ENCODE assay signal across 9 mouse cellular contexts in genomic region chr9:55382441-55382840, GRCm38 (mm10). TPM values are rescaled to one million over a fixed set of nuclear protein-coding genes. Genes with fewer than 3 reads are reported as not detected.
A peak's percentile ranks its signal among the peaks of the same experiment; 100 is the strongest.
DNase-seq lines count a peak whose midpoint lies in the region; ATAC-seq and TF ChIP-seq lines count a peak whose summit lies in the region.
"Had no signal": no experiment of that assay in that cellular context is flagged by ENCODE, and none has a peak within 500 bp of the region (broad histone marks: within the 10 kb centered on the region; RNA-seq: fewer than 3 reads in every experiment).

No protein-coding gene starts in this region.

- no peak overlapping the region for H3K4me3 ChIP-seq in kidney, adult 2 months (ENCODE audit: insufficient read depth, low read depth, low read length)
- H3K4me3 ChIP-seq in kidney, embryonic 16.5 days (ENCODE audit: low read length): no peak overlapping the region
- H3K4me3 ChIP-seq in CH12.LX (replicated peaks in 1 of 3; ENCODE audit: low read depth in 2 of 3, low read length in 2 of 3, poor library complexity in 1 of 3): no peak overlapping the region
- H3K4me3 ChIP-seq: lung, embryonic 15.5 days had no signal

- DNase-seq in kidney, adult 2 months: peak; percentile 40
- peak; percentile 66 for DNase-seq in CH12.LX (ENCODE audit: extremely low read depth)
- DNase-seq in MN1 (ENCODE audit: low spot score): peak; percentile 25
- peak; percentile 82 to 85 for DNase-seq in cerebellum, postnatal 25 days
- peak; percentile 64 for DNase-seq in layer of hippocampus, postnatal 10 days (ENCODE audit: low spot score in 2 of 2)
- peak; percentile 71 for DNase-seq in retina, postnatal 1 day
- DNase-seq in right cerebral cortex, postnatal 36 days (ENCODE audit: low spot score in 2 of 2): no peak

- TF ChIP-seq EP300 in CH12.LX (IDR thresholded peaks at IDR 0.05; ENCODE audit: low read length): no peak

- no peaks in the 10 kb centered on the region for H3K36me3 ChIP-seq in kidney, adult 2 months (ENCODE audit: control insufficient read depth, insufficient read depth, low read length)
- no peaks in the 10 kb centered on the region for H3K36me3 ChIP-seq in kidney, embryonic 16.5 days (ENCODE audit: insufficient read depth, low read length)
- no peaks in the 10 kb centered on the region for H3K36me3 ChIP-seq in CH12.LX (replicated peaks in 1 of 2; ENCODE audit: control insufficient read depth in 1 of 2, insufficient read depth in 1 of 2, low read length in 1 of 2)
- H3K36me3 ChIP-seq: lung, embryonic 15.5 days had no signal

- H3K27me3 ChIP-seq in kidney, adult 2 months (replicated peaks; ENCODE audit: control insufficient read depth, insufficient read depth, low read length): no peaks in the 10 kb centered on the region
- H3K27me3 ChIP-seq in kidney, embryonic 16.5 days (ENCODE audit: insufficient read depth, low read length): peaks cover 11% of the 10 kb centered on the region; the same call in 1 of the 2 replicates
- H3K27me3 ChIP-seq in CH12.LX (replicated peaks): peaks cover 58% of the 10 kb centered on the region
- H3K27me3 ChIP-seq: lung, embryonic 15.5 days had no signal

- H3K79me2 ChIP-seq in CH12.LX (replicated peaks; ENCODE audit: control insufficient read depth, extremely low read depth, insufficient read depth, poor library complexity, severe bottlenecking): no peaks in the 10 kb centered on the region

- no peak for TF ChIP-seq POLR2A in kidney, adult 2 months (IDR thresholded peaks at IDR 0.05; ENCODE audit: low read depth, low read length)
- no peak for TF ChIP-seq POLR2A in CH12.LX (IDR thresholded peaks at IDR 0.05; ENCODE audit: low read depth, low read length)

- H3K27ac ChIP-seq in kidney, adult 2 months (ENCODE audit: insufficient read depth, low read depth, low read length): no peak overlapping the region
- H3K27ac ChIP-seq in kidney, embryonic 16.5 days (ENCODE audit: low read length): no peak overlapping the region
- no peak overlapping the region for H3K27ac ChIP-seq in CH12.LX (ENCODE audit: insufficient read depth, low read depth)
- H3K27ac ChIP-seq: lung, embryonic 15.5 days had no signal

- TF ChIP-seq RAD21 in CH12.LX (IDR thresholded peaks at IDR 0.05; ENCODE audit: low read depth, low read length): peak; percentile 67

- H3K9ac ChIP-seq in kidney, embryonic 16.5 days (replicated peaks; ENCODE audit: low read length): no peak overlapping the region
- no peak overlapping the region for H3K9ac ChIP-seq in CH12.LX (ENCODE audit: insufficient read depth, low read depth)
- H3K9ac ChIP-seq: lung, embryonic 15.5 days had no signal

- H3K4me2 ChIP-seq in kidney, embryonic 16.5 days (replicated peaks; ENCODE audit: low read depth, low read length): no peak overlapping the region
- H3K4me2 ChIP-seq in CH12.LX (ENCODE audit: insufficient read depth, low read depth, poor library complexity, severe bottlenecking): no peak overlapping the region
- H3K4me2 ChIP-seq: lung, embryonic 15.5 days had no signal

- in situ Hi-C loops in CH12.LX (cut with MboI; ENCODE audit: low pct_ligation_motif_present, low pct_unique_long_range_greater_than_20kb, low sequenced_read_pairs): no loop called here

- H3K4me1 ChIP-seq in kidney, adult 2 months (ENCODE audit: control insufficient read depth, insufficient read depth, low read length): no peaks in the 10 kb centered on the region
- no peaks in the 10 kb centered on the region for H3K4me1 ChIP-seq in kidney, embryonic 16.5 days (ENCODE audit: insufficient read depth, low read length)
- peaks cover 15 to 27% of the 10 kb centered on the region in 2 experiments for H3K4me1 ChIP-seq in CH12.LX (ENCODE audit: control insufficient read depth in 1 of 2, insufficient read depth in 2 of 2)
- H3K4me1 ChIP-seq: lung, embryonic 15.5 days had no signal

- 35% methylated on average over 5 of the region's 5 CpGs for WGBS in kidney, adult 2 months
- 32% methylated on average over 5 of the region's 5 CpGs for WGBS in kidney, embryonic 16.5 days

- dilution Hi-C loops in CH12.LX (cut with MboI; ENCODE audit: extremely low pct_ligation_motif_present, extremely low pct_unique_long_range_greater_than_20kb, low sequenced_read_pairs): no loop called here

- ATAC-seq in kidney, embryonic 16.5 days (ENCODE audit: low FRiP score, low TSS enrichment): no peak

- no peaks in the 10 kb centered on the region for H3K9me3 ChIP-seq in kidney, embryonic 16.5 days (ENCODE audit: low read length)
- H3K9me3 ChIP-seq in CH12.LX (replicated peaks; ENCODE audit: low read length): no peaks in the 10 kb centered on the region
- H3K9me3 ChIP-seq: lung, embryonic 15.5 days had no signal

- TF ChIP-seq CTCF in kidney, adult 2 months (conservative IDR thresholded peaks at IDR 0.05; ENCODE audit: insufficient read depth, insufficient read length, low read depth, low read length): peak; percentile 61
- TF ChIP-seq CTCF in CH12.LX (conservative IDR thresholded peaks at IDR 0.05 in 1 of 2, IDR thresholded peaks at IDR 0.05 in 1 of 2; ENCODE audit: low read depth in 2 of 2, low read length in 2 of 2): peak; percentile 75 to 76

TF ChIP-seq in CH12.LX, 34 proteins besides CTCF, POLR2A, EP300 and RAD21:
- TF ChIP-seq E2F4 (IDR thresholded peaks at IDR 0.05; ENCODE audit: insufficient replicate concordance, low read depth, low read length) (no peak), SMC3 (IDR thresholded peaks at IDR 0.05; ENCODE audit: low read depth, low read length) (peak; percentile 81)
TF ChIP-seq in CH12.LX: peak in this region for 1.

RNA-seq across cellular contexts. Expression of gene Tmem266, which starts 55.7 kb away (rescaled TPM):
- 0.23 and 0.31 TPM in 2 replicates for polyA plus RNA-seq in kidney, adult 2 months (2012; rRNA removed)
- polyA plus RNA-seq in kidney, embryonic 16.5 days (2015; fragmentation: Nextera tagmentation; extraction: Ambion mirVana): 0.32 and 0.47 TPM in 2 replicates
- total RNA-seq in CH12.LX (2012; rRNA removed) (not detected in 2 replicates), CH12.LX (2014; rRNA removed) (not detected in 2 replicates)
- not detected in 2 replicates for polyA plus RNA-seq in CH12.LX (2012; ENCODE audit: insufficient read length, low read depth)
- total RNA-seq in layer of hippocampus, postnatal 10 days (2021): 1 to 10 TPM; 7.7 to 10.0 TPM

RNA-seq across cellular contexts. Expression of gene Nrg4, which starts 55.8 kb away (rescaled TPM):
- 8.3 and 11.4 TPM in 2 replicates for polyA plus RNA-seq in kidney, adult 2 months (2012; rRNA removed)
- 0.71 and 0.95 TPM in 2 replicates for polyA plus RNA-seq in kidney, embryonic 16.5 days (2015; fragmentation: Nextera tagmentation; extraction: Ambion mirVana)
- 0.81 and 1.5 TPM in 2 replicates for total RNA-seq in CH12.LX (2012; rRNA removed)
- total RNA-seq in CH12.LX (2014; rRNA removed): 1.2 and 1.6 TPM in 2 replicates
- 1.7 and 1.8 TPM in 2 replicates for polyA plus RNA-seq in CH12.LX (2012; ENCODE audit: insufficient read length, low read depth)
- under 1 TPM; 0.57 to 0.65 TPM for total RNA-seq in layer of hippocampus, postnatal 10 days (2021)

Comparison
In these comparisons a context has a peak if more than half of its experiments do, and no peak if none do; other contexts are left out.
1. DNase-seq: peak in kidney, adult 2 months (single experiment), CH12.LX (single experiment), MN1 (single experiment), cerebellum, postnatal 25 days (2 of 2), layer of hippocampus, postnatal 10 days (2 of 2) and retina, postnatal 1 day (single experiment); none in right cerebral cortex, postnatal 36 days (0 of 2).